Mouse (Mus musculus) kidney, postnatal 0 days (tissue): ENCODE measurements at regions not wholly inside any gene's neighbourhood (a gene's known extent, or its start where the extent isn't known, plus 50 kb on each side); places are given as distances from the start of the nearest gene placed in this dataset.

Experiments used
- ATAC-seq: fragments of 200-750 bp; cut with Nextera tagmentation; replicated peaks from 2 replicates; pipeline ENCODE4 v1.8.0; 2017; ENCODE audit warnings: low read depth, moderate number of reproducible peaks, moderate TSS enrichment, moderate library complexity; ENCODE audit not compliant: low FRiP score
- DNase-seq: peaks from one replicate; pipeline ENCODE4 v3.0.0-alpha.2; 2016; ENCODE audit warnings: low spot score
- H3K27ac ChIP-seq: fragments of 300-500 bp; sonication (generic); 2 replicates; pipeline ENCODE4 v1.5.1; 2014; ENCODE audit warnings: mild to moderate bottlenecking
- H3K27me3 ChIP-seq: fragments of 300-500 bp; sonication (generic); 2 replicates; pipeline ENCODE4 v1.6.1; 2014; ENCODE audit warnings: low read length, mixed read lengths; ENCODE audit not compliant: insufficient read depth
- H3K36me3 ChIP-seq: fragments of 300-500 bp; sonication (generic); 2 replicates; pipeline ENCODE4 v1.6.1; 2014; ENCODE audit warnings: low read length, mixed read lengths; ENCODE audit not compliant: insufficient read depth
- H3K4me1 ChIP-seq: fragments of 300-500 bp; sonication (generic); replicated peaks from 2 replicates; pipeline ENCODE4 v1.6.1; 2014; ENCODE audit warnings: antibody characterized with exemption, low read length, mixed read lengths; ENCODE audit not compliant: insufficient read depth
- H3K4me2 ChIP-seq: fragments of 300-500 bp; sonication (generic); 2 replicates; pipeline ENCODE4 v1.6.1; 2014; ENCODE audit warnings: mild to moderate bottlenecking, low read length, moderate library complexity, mixed read lengths
- H3K4me3 ChIP-seq: fragments of 300-500 bp; sonication (generic); replicated peaks from 2 replicates; pipeline ENCODE4 v1.5.1; 2014; ENCODE audit warnings: low read depth, low read length
- H3K9ac ChIP-seq: fragments of 300-500 bp; sonication (generic); 2 replicates; pipeline ENCODE4 v1.6.1; 2014; ENCODE audit warnings: low read depth, low read length
- H3K9me3 ChIP-seq: fragments of 300-500 bp; sonication (generic); replicated peaks from 2 replicates; pipeline ENCODE4 v1.6.1; 2016; ENCODE audit warnings: low read length, inconsistent platforms, mixed read lengths
- CTCF ChIP-seq: IDR thresholded peaks from 2 replicates; pipeline ENCODE4 v1.5.1; 2016; ENCODE audit warnings: antibody characterized with exemption, low read depth, mild to moderate bottlenecking, moderate library complexity
- WGBS: fragments of 180-500 bp; shearing (Covaris S2); extraction: QIAGEN DNeasy Blood & Tissue Kit; methylation state at CpG from one replicate; pipeline ENCODE4 v1.1.7; 2014; 5-methylcytosine and 5-hydroxymethylcytosine counted together

DNA sequence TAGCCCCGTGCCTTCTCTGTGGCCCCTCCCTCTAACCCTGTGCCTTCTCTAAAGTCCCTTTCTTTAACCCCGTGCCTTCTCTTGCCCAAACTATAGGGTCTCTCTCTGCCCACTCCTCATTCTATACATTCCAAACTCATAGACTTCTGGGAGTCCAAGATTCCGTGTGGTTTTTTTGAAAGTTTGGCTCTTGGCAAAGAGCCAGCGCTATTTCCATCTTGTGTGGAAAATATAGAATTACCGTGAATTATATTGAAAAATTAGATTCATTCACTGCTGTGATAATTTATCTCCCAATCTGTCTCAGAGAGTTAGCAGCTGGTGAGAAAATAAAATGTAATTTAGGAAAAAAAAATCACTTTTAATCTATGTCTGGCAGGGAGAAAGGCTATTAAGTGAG is 234.6 kb downstream of the CK137956 start:
- no peak overlapping the region for H3K9ac ChIP-seq
- no peaks in the 10 kb centered on the region for H3K36me3 ChIP-seq
- H3K27me3 ChIP-seq, result no peaks in the 10 kb centered on the region
- H3K27ac ChIP-seq, result no peak overlapping the region
- WGBS, result 64% methylated on average over 5 of the region's 5 CpGs
- H3K9me3 ChIP-seq, result no peaks in the 10 kb centered on the region
- no peak for TF ChIP-seq CTCF
- H3K4me1 ChIP-seq, result no peaks in the 10 kb centered on the region
- ATAC-seq (no peak), DNase-seq (no peak)
- H3K4me3 ChIP-seq, result no peak overlapping the region
- H3K4me2 ChIP-seq, result no peak overlapping the region

DNA sequence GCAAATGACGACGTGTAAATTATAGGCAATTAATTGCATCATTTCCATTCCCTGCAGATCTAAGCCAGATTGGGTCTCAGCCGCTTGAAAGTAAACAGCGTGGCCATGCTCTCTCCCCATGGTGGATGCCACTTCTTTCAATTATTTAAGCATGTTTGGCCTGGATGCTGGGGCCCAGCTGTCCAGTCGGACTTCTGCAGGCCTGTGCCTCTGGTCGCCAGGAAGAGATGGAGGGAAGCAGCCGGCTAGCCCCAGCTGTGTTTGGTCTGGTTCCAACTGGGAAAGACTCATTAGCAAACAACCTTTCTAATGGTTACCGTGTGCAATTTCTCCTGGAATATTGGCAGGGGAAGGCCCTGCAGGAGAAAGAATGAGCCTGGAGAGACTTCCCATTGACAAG is 236.1 kb downstream of the CK137956 start:
- WGBS, result 68% methylated on average over 8 of the region's 8 CpGs
- H3K4me3 ChIP-seq, result no peak overlapping the region
- H3K4me2 ChIP-seq, result no peak overlapping the region
- no peaks in the 10 kb centered on the region for H3K36me3 ChIP-seq
- ATAC-seq (no peak), DNase-seq (no peak)
- H3K9me3 ChIP-seq, result no peaks in the 10 kb centered on the region
- TF ChIP-seq CTCF, result no peak
- H3K27me3 ChIP-seq, result no peaks in the 10 kb centered on the region
- no peaks in the 10 kb centered on the region for H3K4me1 ChIP-seq
- no peak overlapping the region for H3K27ac ChIP-seq
- no peak overlapping the region for H3K9ac ChIP-seq

DNA sequence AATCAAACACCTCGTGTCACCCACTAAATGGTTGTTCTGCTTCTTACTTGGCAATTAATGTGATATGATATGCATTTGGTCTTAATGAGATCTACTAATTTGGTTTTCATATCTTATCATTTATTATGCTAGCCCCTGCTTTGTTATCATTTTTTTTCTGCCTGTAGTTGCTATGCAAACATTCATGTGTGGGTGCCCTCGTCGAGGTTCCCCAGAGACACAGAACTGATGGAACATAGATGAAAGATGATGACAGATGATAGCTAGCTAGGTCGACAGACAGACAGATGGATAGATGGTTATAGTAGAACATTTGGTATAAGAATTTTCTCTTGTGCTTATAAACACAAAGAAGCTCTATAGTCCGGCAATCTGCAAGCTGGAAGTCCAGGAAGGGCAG is 252.1 kb downstream of the CK137956 start:
- H3K36me3 ChIP-seq, result no peaks in the 10 kb centered on the region
- no peak overlapping the region for H3K9ac ChIP-seq
- no peaks in the 10 kb centered on the region for H3K27me3 ChIP-seq
- H3K4me2 ChIP-seq, result no peak overlapping the region
- no peak overlapping the region for H3K27ac ChIP-seq
- TF ChIP-seq CTCF, result no peak
- no peaks in the 10 kb centered on the region for H3K4me1 ChIP-seq
- H3K9me3 ChIP-seq, result no peaks in the 10 kb centered on the region
- ATAC-seq, result no peak
- WGBS, result 75% methylated on average over 5 of the region's 5 CpGs
- no peak overlapping the region for H3K4me3 ChIP-seq
- DNase-seq, result no peak

DNA sequence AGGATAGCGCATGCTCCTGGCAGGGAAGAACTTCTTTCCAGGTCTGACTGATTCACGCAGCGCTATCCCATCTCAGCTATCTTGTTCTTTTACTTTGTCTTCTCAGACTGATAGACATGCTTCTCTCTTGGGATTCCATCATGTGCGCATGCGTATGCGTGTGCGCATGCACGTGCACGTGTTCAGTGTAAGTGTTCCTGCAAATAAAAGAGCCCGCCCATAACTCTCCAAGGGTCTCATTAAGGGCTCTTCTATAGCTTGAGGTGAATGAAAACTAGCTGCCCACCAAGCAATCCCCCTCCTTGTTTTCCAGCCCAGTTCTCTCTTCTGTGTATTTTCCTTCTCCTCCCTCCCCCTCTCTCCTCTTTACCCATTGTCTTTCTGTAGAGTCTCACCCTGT is 258.5 kb downstream of the CK137956 start:
- H3K27me3 ChIP-seq, result no peaks in the 10 kb centered on the region
- H3K4me2 ChIP-seq, result no peak overlapping the region
- 91% methylated on average over 10 of the region's 10 CpGs for WGBS
- no peak overlapping the region for H3K4me3 ChIP-seq
- DNase-seq, result no peak
- TF ChIP-seq CTCF, result no peak
- H3K9ac ChIP-seq, result no peak overlapping the region
- H3K9me3 ChIP-seq, result no peaks in the 10 kb centered on the region
- no peak for ATAC-seq
- no peaks in the 10 kb centered on the region for H3K36me3 ChIP-seq
- no peak overlapping the region for H3K27ac ChIP-seq
- H3K4me1 ChIP-seq, result no peaks in the 10 kb centered on the region

DNA sequence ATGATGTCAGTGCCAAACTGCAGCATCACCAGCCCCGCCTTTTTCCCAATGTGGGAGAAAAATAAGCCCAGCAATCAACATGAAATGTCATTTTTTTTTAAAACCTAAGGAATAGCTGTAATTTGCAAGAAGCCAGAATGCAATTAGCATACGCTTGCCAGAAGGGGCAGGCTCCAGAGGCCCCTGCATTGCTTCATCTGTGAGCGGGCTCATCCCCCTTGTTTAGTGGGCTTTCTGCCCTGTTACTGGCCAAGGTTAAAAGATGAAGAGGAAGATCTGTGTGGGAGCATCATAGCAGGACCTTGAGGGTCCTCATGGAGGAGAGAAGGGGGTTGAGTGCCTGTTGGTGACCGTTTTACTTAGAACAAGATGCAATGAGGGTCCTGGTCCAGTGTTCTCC is 259.9 kb downstream of the CK137956 start:
- Histone ChIP-seq H3K4me2 (no peak overlapping the region), H3K9me3 (no peaks in the 10 kb centered on the region), H3K9ac (no peak overlapping the region), H3K27me3 (no peaks in the 10 kb centered on the region), H3K4me1 (no peaks in the 10 kb centered on the region), H3K36me3 (no peaks in the 10 kb centered on the region), H3K4me3 (no peak overlapping the region), H3K27ac (no peak overlapping the region)
- no peak for ATAC-seq
- no peak for DNase-seq
- 56% methylated on average over 4 of the region's 4 CpGs for WGBS
- TF ChIP-seq CTCF, result no peak

DNA sequence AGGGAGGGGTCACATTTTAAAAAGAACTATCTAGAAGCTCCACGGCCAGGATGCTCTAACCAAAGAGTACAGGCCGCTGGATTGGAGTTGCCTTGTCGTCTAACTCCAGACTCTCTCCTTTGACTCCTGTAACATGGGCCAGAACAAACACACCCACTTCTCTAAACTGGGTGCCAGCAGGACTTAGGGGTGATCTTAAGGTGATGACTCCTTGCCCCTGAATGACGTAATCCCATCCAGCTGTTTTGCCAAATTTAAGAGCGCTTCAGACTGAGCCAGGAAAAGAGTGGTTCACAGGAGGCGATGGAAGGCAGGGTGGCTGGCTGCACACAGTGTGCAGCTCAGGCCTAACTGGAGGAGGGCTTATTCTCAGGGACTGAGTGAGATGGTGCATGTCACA is 261.0 kb downstream of the CK137956 start:
- ATAC-seq (no peak), DNase-seq (no peak)
- no peak overlapping the region for H3K27ac ChIP-seq
- H3K9me3 ChIP-seq, result no peaks in the 10 kb centered on the region
- WGBS, result 79% methylated on average over 6 of the region's 6 CpGs
- no peaks in the 10 kb centered on the region for H3K27me3 ChIP-seq
- H3K4me3 ChIP-seq, result no peak overlapping the region
- no peak overlapping the region for H3K4me2 ChIP-seq
- no peaks in the 10 kb centered on the region for H3K4me1 ChIP-seq
- no peak for TF ChIP-seq CTCF
- H3K36me3 ChIP-seq, result no peaks in the 10 kb centered on the region
- H3K9ac ChIP-seq, result no peak overlapping the region

DNA sequence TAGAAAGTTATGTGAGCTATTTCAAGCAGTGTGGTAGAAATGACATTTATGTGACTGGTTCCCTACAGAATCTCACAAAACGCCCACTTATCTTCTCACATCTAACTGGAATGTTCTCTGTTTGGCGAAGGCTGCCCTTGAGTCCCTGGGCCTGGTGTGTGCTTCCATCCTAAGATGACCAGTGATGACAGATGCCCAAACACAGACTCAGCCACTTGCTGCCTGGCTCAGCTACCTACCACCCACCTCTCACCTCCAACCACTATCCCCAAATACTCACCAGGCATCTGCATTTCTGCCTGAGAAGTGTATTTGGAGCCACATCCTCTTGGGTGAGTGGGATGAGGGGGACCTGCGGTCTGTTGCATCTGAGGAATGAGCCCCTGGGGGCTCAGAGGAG is 262.6 kb downstream of the CK137956 start:
- H3K27me3 ChIP-seq, result no peaks in the 10 kb centered on the region
- H3K9ac ChIP-seq, result no peak overlapping the region
- no peak overlapping the region for H3K4me3 ChIP-seq
- H3K9me3 ChIP-seq, result no peaks in the 10 kb centered on the region
- H3K4me2 ChIP-seq, result no peak overlapping the region
- TF ChIP-seq CTCF, result no peak
- no peak for ATAC-seq
- H3K36me3 ChIP-seq, result no peaks in the 10 kb centered on the region
- no peaks in the 10 kb centered on the region for H3K4me1 ChIP-seq
- WGBS, result 67% methylated on average over 3 of the region's 3 CpGs
- no peak for DNase-seq
- no peak overlapping the region for H3K27ac ChIP-seq
